Mouse (Mus musculus): ENCODE measurements around the gene Naa60. TPM values are rescaled to one million over a fixed set of nuclear protein-coding genes. Genes with fewer than 3 reads are reported as not detected.
"Not testable (repeated sequence)": the region's sequence is repeated elsewhere in the genome, so short reads cannot be mapped to it uniquely, and the experiment has no call there.

The Naa60 gene
- total RNA-seq (2021) = 100 to 1,000 TPM in 1 of 2 experiments, 10 to 100 TPM in 1; 98.4 to 115 TPM
- long read RNA-seq, experiment 1, transcript Naa60-212 (7 exons, 2,424 nt) = major isoform, 50 of 86 reads
- long read RNA-seq, experiment 1, partial matches to known transcripts = 7 of 86 reads
- long read RNA-seq, experiment 1, other reads (novel, unspliced or antisense) = 27 of 86 reads
- long read RNA-seq, experiment 2, transcript Naa60-212 (7 exons, 2,424 nt) = major isoform, 48 of 101 reads
- long read RNA-seq, experiment 2, partial matches to known transcripts = 13 of 101 reads
- long read RNA-seq, experiment 2, other reads (novel, unspliced or antisense) = 37 of 101 reads

DNA sequence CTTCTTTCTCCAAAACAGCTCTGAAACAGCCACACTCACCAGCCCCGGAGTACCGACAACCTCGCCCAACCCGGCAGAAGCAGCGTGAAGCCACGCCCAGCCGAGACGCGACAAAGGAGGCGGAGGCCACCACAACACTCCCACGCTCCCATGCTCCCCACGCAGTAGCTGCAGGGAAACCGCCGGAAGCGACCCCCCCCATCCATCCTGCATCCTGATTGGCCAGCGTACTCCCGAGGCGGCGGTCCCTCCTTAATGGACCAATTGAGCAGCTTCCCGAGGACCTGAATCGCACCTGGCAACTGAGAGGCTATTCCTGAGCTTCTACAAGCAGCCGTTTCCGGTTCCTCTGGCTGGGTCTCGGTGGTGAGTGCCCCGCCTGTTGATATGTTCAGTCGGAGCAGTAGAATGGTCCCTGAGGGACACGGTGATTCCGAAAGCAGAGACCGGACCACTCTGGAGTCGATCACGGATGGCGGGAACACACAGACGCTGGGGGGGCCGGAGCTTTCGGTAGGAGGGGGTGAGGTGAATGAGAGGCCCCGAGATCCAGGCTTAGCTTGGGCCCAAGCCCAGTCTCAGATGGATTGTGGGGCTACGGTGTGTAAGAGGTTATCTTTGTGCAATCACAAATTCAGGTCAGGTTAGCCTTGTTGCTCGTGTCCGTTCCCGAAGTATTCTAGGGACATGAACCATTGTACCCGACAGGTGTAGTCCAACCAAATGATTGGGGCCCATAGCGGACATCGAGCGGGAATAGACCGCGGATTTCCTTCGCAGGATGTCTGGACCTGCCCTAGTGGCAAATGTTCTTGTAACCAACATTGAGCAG, at the start of gene Naa60:
Gene Naa60 (plus strand): TSS at position 160 of the 832 bp plus-strand sequence.
- DNase-seq (ENCODE audit: low spot score in 2 of 2) = peak; percentile 81 to 92

DNA sequence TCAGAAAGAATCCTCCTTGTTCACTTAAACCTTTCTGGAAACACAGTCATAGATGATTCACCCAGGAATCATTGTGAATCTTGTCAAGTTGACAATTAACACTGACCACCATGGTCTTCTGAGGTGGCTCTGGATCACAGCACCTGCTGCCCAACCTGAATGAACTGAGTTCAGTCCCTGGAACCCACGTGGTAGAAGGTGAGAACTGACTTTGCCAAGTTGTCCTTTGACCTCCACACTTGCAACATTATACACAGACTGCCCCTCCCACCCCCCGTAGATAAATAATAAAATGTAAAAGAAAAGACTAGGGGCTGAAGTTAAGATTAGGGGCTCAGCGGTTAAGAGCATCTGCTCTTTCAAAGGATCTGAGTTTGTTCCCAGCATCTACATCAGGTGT, 44.2 kb upstream of the Naa60 start:
- DNase-seq (ENCODE audit: low spot score in 2 of 2) = no peak

DNA sequence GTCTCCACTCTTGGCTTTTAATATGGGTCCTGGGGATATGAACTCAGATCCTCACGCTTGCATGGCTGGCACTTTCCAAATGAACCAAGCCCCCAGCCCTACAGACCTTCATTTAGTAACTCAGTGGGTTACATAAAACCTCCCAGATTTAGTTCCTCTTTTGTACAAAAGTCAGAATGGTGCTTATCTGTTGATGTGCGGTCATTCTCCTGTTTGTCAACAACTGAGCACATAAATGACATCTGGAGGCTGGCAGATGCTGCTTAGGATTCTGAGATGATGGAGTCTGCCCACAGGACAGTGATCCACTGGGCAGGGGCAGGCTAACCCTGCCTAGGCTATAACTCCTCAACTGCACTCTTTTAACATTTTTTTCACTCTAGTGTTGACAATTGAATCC, 42.4 kb upstream of the Naa60 start:
- no peak for DNase-seq (ENCODE audit: low spot score in 2 of 2)

- DNase-seq (ENCODE audit: low spot score in 2 of 2) = no peak
Observed at GRCm38 (mm10) chr16:3830588-3831109, 41.5 kb upstream of the Naa60 start, which contains the start of gene Olfr15. Olfr15 (plus strand) TSS chr16:3830878.

GRCm38 (mm10) chr16:3835461-3835860, 36.7 kb upstream of the Naa60 start:
- no peak for DNase-seq (ENCODE audit: low spot score in 2 of 2)

- DNase-seq (ENCODE audit: low spot score in 2 of 2) = no peak
Observed at GRCm38 (mm10) chr16:3839157-3839885, 32.9 kb upstream of the Naa60 start.

GRCm38 (mm10) chr16:3842989-3843388, 29.2 kb upstream of the Naa60 start:
- DNase-seq (ENCODE audit: low spot score in 2 of 2) = no peak

DNA sequence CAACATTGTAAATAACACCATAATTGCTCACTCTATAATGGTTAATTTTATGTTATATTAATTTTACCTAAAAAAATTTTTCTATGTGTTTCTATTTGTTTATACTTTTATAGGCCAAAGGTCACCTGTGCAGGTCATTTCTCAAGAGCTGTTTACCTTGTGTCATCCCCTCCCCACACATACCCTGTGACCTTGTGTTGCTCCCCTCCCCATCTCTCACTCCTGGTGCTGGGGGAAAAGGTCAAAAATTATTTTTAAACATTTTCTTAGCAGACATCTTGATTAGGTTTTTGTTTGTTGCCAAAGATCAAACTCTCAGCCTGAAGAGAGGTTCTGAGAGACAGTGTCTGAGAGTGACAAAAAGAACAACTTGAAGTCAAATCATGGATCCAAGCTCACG, 28.4 kb upstream of the Naa60 start:
- no peak for DNase-seq (ENCODE audit: low spot score in 2 of 2)

DNA sequence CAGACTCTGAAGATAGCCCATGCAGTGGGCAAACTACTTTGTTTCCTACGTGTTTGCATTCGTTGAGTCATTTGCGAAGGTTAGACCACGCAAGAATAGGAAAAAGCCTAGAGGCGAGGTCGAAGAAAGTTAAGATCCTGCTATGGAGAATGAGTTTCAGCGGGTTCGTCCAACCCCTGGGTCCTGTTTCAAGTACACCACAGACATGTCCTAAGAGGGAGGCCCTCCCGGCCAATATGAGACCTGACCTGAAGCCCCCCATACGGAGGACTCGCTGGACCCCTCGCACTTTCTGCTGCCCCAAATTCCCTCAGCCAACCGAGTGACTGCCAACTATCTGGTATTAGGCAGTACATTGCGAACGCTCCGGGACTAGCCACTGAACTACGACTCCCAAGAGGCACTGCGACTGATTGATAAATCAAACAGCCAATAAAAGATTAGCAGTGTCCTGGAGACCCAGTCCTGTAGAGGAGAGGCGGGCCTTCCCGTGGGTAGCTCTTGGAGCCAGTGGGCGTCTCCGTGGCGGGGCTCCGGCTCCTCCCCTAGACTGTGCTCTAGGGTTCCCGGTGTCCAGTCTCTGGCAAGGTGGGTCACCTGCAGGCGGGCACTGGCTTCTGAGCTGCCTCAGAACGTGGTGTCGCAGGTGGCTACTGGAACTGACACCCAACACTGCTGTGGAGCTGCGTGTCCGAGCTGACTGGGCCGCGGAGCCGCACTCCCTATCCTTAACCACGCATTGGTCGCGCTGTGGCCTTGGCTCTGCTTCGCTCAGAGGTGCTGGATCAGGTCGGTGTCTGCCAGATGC, 25.3 kb upstream of the Naa60 start, which contains the start of gene Zfp174:
Gene Zfp174 (plus strand): TSS at position 558 of the 808 bp plus-strand sequence.
- peak; percentile 92 to 97 for DNase-seq (ENCODE audit: low spot score in 2 of 2)

DNA sequence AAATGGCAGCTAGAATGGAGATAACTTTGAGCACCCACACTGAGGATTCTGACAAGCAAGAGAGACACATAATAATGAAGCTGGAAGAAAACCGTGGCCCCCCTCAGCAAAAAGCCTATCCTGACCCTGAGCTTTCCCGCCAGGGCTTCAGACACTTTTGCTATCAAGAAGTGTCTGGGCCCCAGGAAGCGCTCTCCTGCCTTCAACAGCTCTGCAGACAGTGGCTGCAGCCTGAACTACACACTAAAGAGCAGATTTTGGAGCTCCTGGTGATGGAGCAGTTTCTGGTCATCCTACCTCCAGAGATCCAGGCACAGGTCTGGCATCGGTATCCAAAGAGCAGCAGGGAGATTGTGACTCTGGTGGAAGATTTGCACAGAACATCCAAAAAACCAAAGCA, 24.3 kb upstream of the Naa60 start:
- no peak for DNase-seq (ENCODE audit: low spot score in 2 of 2)

- no peak for DNase-seq (ENCODE audit: low spot score in 2 of 2)
Observed at GRCm38 (mm10) chr16:3848416-3848815, 23.8 kb upstream of the Naa60 start.

DNA sequence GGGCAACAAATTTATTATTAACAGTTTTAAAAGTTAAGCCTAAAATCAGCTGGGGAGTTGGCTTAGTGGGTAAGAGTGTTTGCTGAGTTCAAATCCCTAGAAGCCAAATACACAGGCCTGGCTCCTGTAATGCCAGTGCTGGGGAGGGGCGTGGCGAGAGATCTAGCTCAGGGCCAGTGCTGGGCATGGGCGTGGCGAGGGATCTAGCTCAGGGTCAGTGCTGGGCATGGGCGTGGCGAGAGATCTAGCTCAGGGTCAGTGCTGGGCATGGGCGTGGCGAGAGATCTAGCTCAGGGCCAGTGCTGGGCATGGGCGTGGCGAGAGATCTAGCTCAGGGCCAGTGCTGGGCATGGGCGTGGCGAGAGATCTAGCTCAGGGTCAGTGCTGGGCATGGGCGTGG, 20.9 kb upstream of the Naa60 start:
- not testable (repeated sequence) for DNase-seq (ENCODE audit: low spot score in 2 of 2)

- no peak for DNase-seq (ENCODE audit: low spot score in 2 of 2)
Observed at GRCm38 (mm10) chr16:3852586-3852985, 19.6 kb upstream of the Naa60 start.

DNA sequence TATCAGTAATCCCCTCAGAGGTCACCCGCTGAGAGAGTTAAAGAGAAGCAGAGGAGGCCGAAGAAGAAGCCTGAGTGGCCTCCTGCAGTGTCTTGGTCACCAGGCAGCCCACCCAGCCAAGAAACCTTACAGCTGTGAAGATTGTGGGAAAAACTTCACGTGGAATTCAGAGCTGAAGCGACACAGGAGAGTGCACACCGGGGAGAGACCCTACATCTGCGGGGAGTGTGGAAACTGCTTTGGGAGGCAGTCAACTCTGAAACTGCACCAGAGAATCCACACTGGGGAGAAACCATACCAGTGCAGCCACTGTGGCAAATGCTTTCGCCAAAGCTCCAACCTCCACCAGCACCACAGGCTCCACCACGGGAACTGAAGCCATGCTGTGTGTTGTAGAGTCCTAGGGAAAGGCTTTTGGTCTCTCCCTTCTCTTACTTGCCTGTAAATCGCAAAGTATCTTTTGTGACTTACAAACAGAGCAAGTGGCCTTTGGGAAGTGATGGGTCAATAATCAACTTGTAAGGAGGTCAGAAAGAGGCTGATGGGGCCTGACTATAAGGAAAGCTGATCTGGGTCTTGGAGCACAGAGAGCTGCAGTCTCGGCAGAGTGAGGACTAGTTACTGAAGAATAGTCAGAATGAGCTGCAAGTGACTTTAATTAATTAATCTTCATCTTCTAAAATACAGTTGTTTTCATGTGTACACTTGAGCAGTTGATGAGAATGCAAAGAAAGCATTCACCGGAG, 17.6 kb upstream of the Naa60 start:
- no peak for DNase-seq (ENCODE audit: low spot score in 2 of 2)

- DNase-seq (ENCODE audit: low spot score in 2 of 2) = no peak
Observed at GRCm38 (mm10) chr16:3855776-3856175, 16.4 kb upstream of the Naa60 start.

- no peak for DNase-seq (ENCODE audit: low spot score in 2 of 2)
Observed at GRCm38 (mm10) chr16:3859254-3859653, 12.9 kb upstream of the Naa60 start.

DNA sequence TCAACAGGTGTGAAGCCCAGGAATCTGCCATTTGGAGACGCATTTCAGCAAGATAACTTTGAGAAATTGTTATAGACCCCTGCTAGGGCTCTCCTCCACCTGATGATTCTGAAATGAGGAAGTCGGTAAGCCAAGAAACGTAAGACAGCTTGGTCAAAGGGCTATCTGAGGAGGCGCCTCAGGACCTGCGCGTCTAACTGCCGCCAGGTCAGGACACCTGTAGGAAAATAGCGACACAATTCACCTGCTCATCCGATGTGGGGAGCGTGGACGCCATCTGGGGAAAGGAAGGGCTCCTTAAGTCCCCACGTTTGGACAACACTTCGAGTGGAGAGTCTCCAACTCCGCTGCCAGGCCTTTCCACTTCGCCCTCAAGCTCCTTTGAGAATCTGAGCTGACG, 360 bp upstream of the Naa60 start:
- no peak for DNase-seq (ENCODE audit: low spot score in 2 of 2)

DNA sequence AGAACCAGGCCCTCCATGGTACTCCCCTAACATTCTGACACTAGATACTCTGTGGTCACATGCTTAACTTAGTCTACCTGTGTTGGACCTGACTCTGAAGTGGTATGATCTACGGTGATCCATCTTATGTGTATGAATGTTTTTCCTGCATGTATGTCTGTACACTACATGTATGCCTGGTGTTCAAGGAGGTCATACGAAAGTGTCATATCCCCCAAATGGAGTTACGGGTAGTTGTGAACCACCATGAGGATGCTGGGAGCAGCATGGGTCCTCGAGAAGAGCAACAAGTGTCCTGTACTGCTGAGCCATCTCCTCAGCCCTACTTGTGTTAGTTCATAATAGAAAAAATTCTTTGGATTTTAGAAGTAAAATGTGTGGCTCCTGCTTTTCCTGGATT, 4.2 kb downstream of the Naa60 start:
- no peak for DNase-seq (ENCODE audit: low spot score in 2 of 2)

GRCm38 (mm10) chr16:3884201-3885064, 12.3 kb downstream of the Naa60 start, which contains the start of the genes Zfp597 and Gm20695:
Zfp597 (minus strand) TSS chr16:3884561.
Gm20695 (plus strand) TSS chr16:3884648.
- peak; percentile 93 to 95 for DNase-seq (ENCODE audit: low spot score in 2 of 2)
